Comparison of ENCODE assay signal across 18 mouse cellular contexts in genomic region chr9:110020405-110020804, GRCm38 (mm10).
A peak's percentile ranks its signal among the peaks of the same experiment; 100 is the strongest.
DNase-seq lines count a peak whose midpoint lies in the region; ATAC-seq and TF ChIP-seq lines count a peak whose summit lies in the region.
"Had no signal": no experiment of that assay in that cellular context is flagged by ENCODE, and none has a peak within 500 bp of the region (broad histone marks: within the 10 kb centered on the region; RNA-seq: fewer than 3 reads in every experiment).

No protein-coding gene starts in this region.

- H3K4me2 ChIP-seq in stomach, postnatal 0 days (replicated peaks; ENCODE audit: low read depth) = no peak overlapping the region
- H3K4me2 ChIP-seq: forebrain, embryonic 12.5 days; heart, embryonic 12.5 days; lung, embryonic 14.5 days; neural tube, embryonic 12.5 days had no signal

- no peaks in the 10 kb centered on the region for H3K27me3 ChIP-seq in stomach, postnatal 0 days (ENCODE audit: control insufficient read depth, insufficient read depth, low read length)
- H3K27me3 ChIP-seq: forebrain, embryonic 12.5 days; heart, embryonic 12.5 days; neural tube, embryonic 12.5 days had no signal

- H3K4me1 ChIP-seq in stomach, postnatal 0 days (replicated peaks; ENCODE audit: control insufficient read depth, insufficient read depth) = no peaks in the 10 kb centered on the region
- H3K4me1 ChIP-seq: forebrain, embryonic 12.5 days; heart, embryonic 12.5 days had no signal

- ATAC-seq in stomach, postnatal 0 days (ENCODE audit: low FRiP score, low TSS enrichment) = no peak

- no peak for TF ChIP-seq CTCF in stomach, postnatal 0 days (IDR thresholded peaks at IDR 0.05; ENCODE audit: low read depth)

- TF ChIP-seq EP300 in stomach, postnatal 0 days (optimal IDR thresholded peaks at IDR 0.05) = no peak

- intact Hi-C loops in heart, postnatal 25 days (cut with DNase I) = no loop called here

- no peaks in the 10 kb centered on the region for H3K36me3 ChIP-seq in stomach, postnatal 0 days (ENCODE audit: control insufficient read depth, insufficient read depth, low read length)
- H3K36me3 ChIP-seq: forebrain, embryonic 12.5 days; G1E; neural tube, embryonic 12.5 days had no signal

- DNase-seq in heart, adult 11 months = peak; percentile 74
- no peak for DNase-seq in heart, postnatal 25 days (ENCODE audit: low spot score)
- peak; percentile 37 for DNase-seq in R1 (ENCODE audit: low read depth, low spot score)
- DNase-seq in cerebellum, adult 8-10 months = peak; percentile 27
- DNase-seq in layer of hippocampus, adult 8-10 months (ENCODE audit: low spot score in 2 of 2) = peak; percentile 53 to 61
- DNase-seq in stomach, postnatal 0 days (ENCODE audit: low spot score) = no peak
- DNase-seq in Muller cell, postnatal 12 days (ENCODE audit: inconsistent ontology term) = no peak
- no peak for DNase-seq in urinary bladder, postnatal 10 days (ENCODE audit: low spot score)
- DNase-seq: adrenal gland, postnatal 10 days; embryo, embryonic 11 days; gastrocnemius, postnatal 14 days; kidney, adult 2 months; kidney, postnatal 36 days; lung, embryonic 14.5 days had no signal

- H3K27ac ChIP-seq in stomach, postnatal 0 days (replicated peaks) = no peak overlapping the region
- H3K27ac ChIP-seq: forebrain, embryonic 12.5 days; neural tube, embryonic 12.5 days had no signal

- WGBS in stomach, postnatal 0 days = 75% methylated on average over 5 of the region's 5 CpGs

- no peaks in the 10 kb centered on the region for H3K9me3 ChIP-seq in stomach, postnatal 0 days (ENCODE audit: control insufficient read depth, low read length)
- H3K9me3 ChIP-seq: forebrain, embryonic 12.5 days; G1E; heart, embryonic 12.5 days; neural tube, embryonic 12.5 days had no signal

- no peak overlapping the region for H3K4me3 ChIP-seq in stomach, postnatal 0 days (ENCODE audit: low read depth, low read length)
- H3K4me3 ChIP-seq: forebrain, embryonic 12.5 days; heart, embryonic 12.5 days; neural tube, embryonic 12.5 days had no signal

- H3K9ac ChIP-seq in stomach, postnatal 0 days (ENCODE audit: low read length) = no peak overlapping the region
- H3K9ac ChIP-seq: forebrain, embryonic 12.5 days; heart, embryonic 12.5 days; lung, embryonic 14.5 days; neural tube, embryonic 12.5 days had no signal

Comparison
In these comparisons a context has a peak if more than half of its experiments do, and no peak if none do; other contexts are left out.
1. DNase-seq: peak in heart, adult 11 months (single experiment), R1 (single experiment), cerebellum, adult 8-10 months (single experiment) and layer of hippocampus, adult 8-10 months (2 of 2); none in heart, postnatal 25 days (single experiment), stomach, postnatal 0 days (single experiment), Muller cell, postnatal 12 days (single experiment) and urinary bladder, postnatal 10 days (single experiment).